Mouse (Mus musculus) retina, embryonic 14.5 days (tissue): Measurements from ENCODE around the gene Tnfsf10.

Experiments
- DNase-seq: peaks from one replicate; pipeline ENCODE4 v3.0.0-alpha.2; 2015; ENCODE audit warnings: low spot score

Tnfsf10 gene

GRCm38 (mm10) chr3:27306815-27307214, 10.0 kb upstream of the Tnfsf10 start:
- DNase-seq: no peak

- DNase-seq: no peak
Observed at GRCm38 (mm10) chr3:27310973-27311372, 5.9 kb upstream of the Tnfsf10 start.

- DNase-seq: no peak
Observed at GRCm38 (mm10) chr3:27311475-27311874, 5.4 kb upstream of the Tnfsf10 start.

GRCm38 (mm10) chr3:27314506-27315164, 2.2 kb upstream of the Tnfsf10 start:
- DNase-seq: no peak

GRCm38 (mm10) chr3:27317288-27318024, 628 bp downstream of the Tnfsf10 start:
- DNase-seq: no peak

- no peak for DNase-seq
Observed at GRCm38 (mm10) chr3:27319650-27320049, 2.8 kb downstream of the Tnfsf10 start.

- DNase-seq: no peak
Observed at GRCm38 (mm10) chr3:27320613-27321495, 4.0 kb downstream of the Tnfsf10 start.

GRCm38 (mm10) chr3:27322591-27322990, 5.8 kb downstream of the Tnfsf10 start:
- DNase-seq: no peak

GRCm38 (mm10) chr3:27323551-27323950, 6.7 kb downstream of the Tnfsf10 start:
- DNase-seq: no peak

GRCm38 (mm10) chr3:27326633-27327191, 9.9 kb downstream of the Tnfsf10 start:
- DNase-seq: no peak

- DNase-seq: no peak
Observed at GRCm38 (mm10) chr3:27330706-27331105, 13.9 kb downstream of the Tnfsf10 start.

GRCm38 (mm10) chr3:27338437-27338836, 21.6 kb downstream of the Tnfsf10 start:
- DNase-seq: peak; percentile 74

- DNase-seq: no peak
Observed at GRCm38 (mm10) chr3:27338887-27339286, 22.1 kb downstream of the Tnfsf10 start.

- DNase-seq: no peak
Observed at GRCm38 (mm10) chr3:27340757-27341156, 23.9 kb downstream of the Tnfsf10 start.

GRCm38 (mm10) chr3:27342462-27342861, 25.6 kb downstream of the Tnfsf10 start:
- no peak for DNase-seq

GRCm38 (mm10) chr3:27345526-27345925, 28.7 kb downstream of the Tnfsf10 start:
- peak; percentile 43 for DNase-seq

GRCm38 (mm10) chr3:27348462-27348861, 31.6 kb downstream of the Tnfsf10 start:
- DNase-seq: peak; percentile 51

GRCm38 (mm10) chr3:27351105-27351504, 34.3 kb downstream of the Tnfsf10 start:
- DNase-seq: no peak

GRCm38 (mm10) chr3:27359100-27359720, 42.4 kb downstream of the Tnfsf10 start:
- DNase-seq: no peak

- DNase-seq: peak; percentile 76
Observed at GRCm38 (mm10) chr3:27370125-27370524, 53.3 kb downstream of the Tnfsf10 start.

- no peak for DNase-seq
Observed at GRCm38 (mm10) chr3:27370582-27371275, 53.9 kb downstream of the Tnfsf10 start.
